Mouse (Mus musculus) thymus, adult 2 months (tissue): ENCODE measurements around the gene Fam102a. TPM values are rescaled to one million over a fixed set of nuclear protein-coding genes. Genes with fewer than 3 reads are reported as not detected.

Experiments
- DNase-seq: peaks from one replicate; pipeline ENCODE4 v3.0.0; 2021
- H3K27ac ChIP-seq: fragments of 200-500 bp; 2 replicates; pipeline ENCODE4 v1.5.1; 2012; ENCODE audit warnings: low read length, control low read depth; ENCODE audit not compliant: control insufficient read depth, insufficient read depth
- H3K27me3 ChIP-seq: fragments of 200-500 bp; 2 replicates; pipeline ENCODE4 v1.6.1; 2012; ENCODE audit warnings: mild to moderate bottlenecking, low read length, moderate library complexity, mixed read lengths; ENCODE audit not compliant: control insufficient read depth, insufficient read depth
- H3K36me3 ChIP-seq: fragments of 200-500 bp; 2 replicates; pipeline ENCODE4 v1.6.1; 2012; ENCODE audit warnings: mild to moderate bottlenecking, low read length, moderate library complexity; ENCODE audit not compliant: control insufficient read depth, insufficient read depth
- H3K4me1 ChIP-seq: fragments of 200-500 bp; replicated peaks from 2 replicates; pipeline ENCODE4 v1.6.1; 2012; ENCODE audit warnings: low read length; ENCODE audit not compliant: control insufficient read depth, insufficient read depth
- H3K4me3 ChIP-seq: fragments of 200-500 bp; 2 replicates; pipeline ENCODE4 v1.5.1; 2012; ENCODE audit warnings: mild to moderate bottlenecking, low read length, control low read depth, moderate library complexity; ENCODE audit not compliant: control insufficient read depth, insufficient read depth
- CTCF ChIP-seq: fragments of 200-500 bp; IDR thresholded peaks from 2 replicates; pipeline ENCODE4 v1.5.1; 2012; ENCODE audit warnings: mild to moderate bottlenecking, control low read depth, low read length, moderate library complexity, borderline replicate concordance; ENCODE audit not compliant: control insufficient read depth, poor library complexity, insufficient read depth; ENCODE audit errors: extremely low read depth
- POLR2A ChIP-seq: fragments of 200-500 bp; IDR thresholded peaks from 2 replicates; pipeline ENCODE4 v1.6.1; 2012; ENCODE audit warnings: mild to moderate bottlenecking, low read length, control low read depth, moderate library complexity; ENCODE audit not compliant: control insufficient read depth, poor library complexity, insufficient read depth; ENCODE audit errors: extremely low read depth
- WGBS: fragments of 180-500 bp; shearing (Covaris S2); methylation state at CpG from one replicate; pipeline ENCODE4 v1.1.7; 2018; 5-methylcytosine and 5-hydroxymethylcytosine counted together
- polyA plus RNA-seq: library from polyadenylated mRNA; depleted of rRNA; stranded (reverse); fragments of >200 nt; gene quantifications from 2 replicates; pipeline ENCODE4 v1.2.3, GENCODE M21; 2012

The Fam102a gene
- polyA plus RNA-seq, 1 experiment, result 57.4 TPM

DNA sequence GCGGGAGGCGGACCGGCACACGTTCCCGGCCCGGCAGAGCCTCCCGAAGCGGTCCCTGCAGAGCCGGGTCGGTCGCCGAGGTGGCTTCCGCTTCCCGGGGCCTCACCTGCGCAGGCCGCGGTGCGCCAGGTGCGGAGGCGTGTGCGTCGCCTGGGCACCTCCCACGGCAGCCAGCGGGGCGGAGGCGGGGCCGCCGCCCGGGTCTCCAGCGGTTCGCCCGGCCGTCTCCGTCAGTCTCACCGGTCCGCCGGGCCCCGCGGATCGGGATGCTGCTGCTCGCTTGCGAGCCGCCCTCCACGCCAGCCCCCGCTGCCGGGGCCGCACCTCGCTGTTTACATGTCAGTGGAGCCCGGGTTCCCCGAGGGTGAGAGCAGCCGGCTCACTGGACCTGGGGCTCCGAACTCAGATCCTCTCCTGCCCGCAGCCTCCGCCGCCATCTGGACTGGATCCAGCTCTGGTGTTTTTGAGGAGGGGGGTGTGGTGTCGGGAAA, 414 bp downstream of the Fam102a start:
- Histone ChIP-seq H3K27me3 (peaks cover 7% of the 10 kb centered on the region; the same call in 1 of the 2 replicates), H3K36me3 (no peaks in the 10 kb centered on the region), H3K4me3 (peak overlapping the region; percentile 80), H3K27ac (peak overlapping the region; percentile 47), H3K4me1 (peaks cover 35% of the 10 kb centered on the region)
- TF ChIP-seq POLR2A, result no peak
- no peak for TF ChIP-seq CTCF
- whole genome bisulfite sequencing, result under 1% methylated on average over 56 of the region's 56 CpGs
- no peak for DNase-seq

- DNase-seq, result no peak
- TF ChIP-seq POLR2A (no peak), CTCF (no peak)
- 5% methylated on average over 14 of the region's 14 CpGs for WGBS
These were observed 1.0 kb downstream of the Fam102a start for GRCm38 (mm10) chr2:32536086-32536633.

DNA sequence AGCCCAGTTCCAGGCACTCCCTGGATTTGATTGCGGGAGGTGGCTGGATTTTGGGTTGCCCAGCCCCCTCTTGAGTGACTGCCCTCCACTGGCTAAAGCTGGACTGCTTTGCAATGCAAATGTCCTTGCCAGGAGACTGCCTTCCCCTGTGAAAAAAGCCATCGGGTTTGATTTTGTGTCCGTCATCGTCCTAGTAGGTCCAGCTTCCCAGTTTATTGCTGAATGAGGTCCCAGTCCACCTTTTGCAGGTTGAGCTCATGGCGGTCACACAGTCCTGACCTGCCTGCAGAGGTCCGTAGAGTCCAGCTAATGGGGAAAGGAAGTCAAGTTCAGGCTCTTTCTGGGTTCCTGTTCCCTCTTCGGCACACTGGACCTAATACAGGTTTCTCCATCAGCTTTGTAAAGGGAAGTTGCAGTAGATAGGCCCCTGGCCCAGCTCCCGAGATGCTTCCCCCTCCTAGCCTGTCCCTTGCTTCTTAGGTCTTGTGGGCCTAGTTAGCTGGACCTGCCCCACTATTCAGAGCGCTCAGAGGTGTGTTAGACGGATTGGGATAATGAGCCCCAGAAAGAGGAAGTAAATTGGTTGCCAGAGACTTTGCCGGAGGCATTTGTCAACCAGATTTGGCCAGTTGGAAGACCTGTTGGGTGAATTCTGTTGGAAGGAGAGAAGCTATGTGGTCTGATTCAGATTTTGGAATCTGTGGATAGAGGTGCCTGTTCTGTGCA, 1.7 kb downstream of the Fam102a start:
- 8% methylated on average over 11 of the region's 11 CpGs for WGBS
- TF ChIP-seq POLR2A (no peak), CTCF (no peak)
- H3K27ac ChIP-seq, result peak overlapping the region; percentile 47; the same call in 1 of the 2 replicates
- peak overlapping the region; percentile 80 for H3K4me3 ChIP-seq
- no peaks in the 10 kb centered on the region for H3K36me3 ChIP-seq
- H3K4me1 ChIP-seq, result peaks cover 48% of the 10 kb centered on the region
- peaks cover 7% of the 10 kb centered on the region; the same call in 1 of the 2 replicates for H3K27me3 ChIP-seq
- no peak for DNase-seq

More at GRCm38 (mm10) chr2:32536086-32536633, 1.0 kb downstream of the Fam102a start:
- peak overlapping the region; percentile 80 for H3K4me3 ChIP-seq
- H3K27me3 ChIP-seq, result peaks cover 7% of the 10 kb centered on the region; the same call in 1 of the 2 replicates
- H3K36me3 ChIP-seq, result no peaks in the 10 kb centered on the region
- H3K4me1 ChIP-seq, result peaks cover 42% of the 10 kb centered on the region
- peak overlapping the region; percentile 47; the same call in 1 of the 2 replicates for H3K27ac ChIP-seq

DNA sequence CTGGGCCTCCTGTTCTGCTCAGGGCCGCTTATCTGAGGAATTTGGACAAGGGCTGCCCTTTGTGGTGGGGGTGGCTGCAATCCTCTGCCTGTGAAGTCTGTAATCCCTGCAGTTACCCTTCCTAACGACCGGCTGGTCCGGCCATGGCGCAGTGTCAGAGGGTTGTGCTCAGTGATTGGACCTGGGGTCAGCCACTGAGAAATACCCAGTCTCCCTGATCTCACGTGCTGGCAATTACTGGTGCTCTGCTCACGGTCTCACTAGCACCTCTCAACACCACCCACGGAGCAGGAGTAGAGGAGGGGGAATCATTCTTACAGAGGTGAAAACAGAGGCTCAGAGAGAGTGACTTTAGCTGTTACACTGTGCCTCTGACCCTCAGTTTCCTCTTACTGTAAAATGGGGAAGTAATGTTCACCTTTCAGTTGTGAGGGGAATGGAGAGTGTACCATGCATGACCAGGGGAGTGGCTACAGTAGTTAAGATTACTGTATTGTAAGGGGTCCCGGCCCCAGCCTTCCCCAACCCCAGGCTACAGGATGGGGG, 2.3 kb downstream of the Fam102a start:
- Histone ChIP-seq H3K4me3 (peak overlapping the region; percentile 80), H3K27me3 (peaks cover 7% of the 10 kb centered on the region; the same call in 1 of the 2 replicates), H3K36me3 (no peaks in the 10 kb centered on the region), H3K4me1 (peaks cover 52% of the 10 kb centered on the region), H3K27ac (peak overlapping the region; percentile 1; the same call in 1 of the 2 replicates)
- no peak for DNase-seq
- WGBS, result 13% methylated on average over 9 of the region's 9 CpGs
- no peak for TF ChIP-seq POLR2A
- TF ChIP-seq CTCF, result no peak

GRCm38 (mm10) chr2:32537941-32538340, 2.8 kb downstream of the Fam102a start:
- no peak for TF ChIP-seq CTCF
- no peak for TF ChIP-seq POLR2A
- Histone ChIP-seq H3K4me3 (peak overlapping the region; percentile 18), H3K36me3 (no peaks in the 10 kb centered on the region), H3K27ac (no peak overlapping the region), H3K4me1 (peaks cover 56% of the 10 kb centered on the region), H3K27me3 (peaks cover 7% of the 10 kb centered on the region; the same call in 1 of the 2 replicates)
- WGBS, result 39% methylated on average over 5 of the region's 5 CpGs
- no peak for DNase-seq

DNA sequence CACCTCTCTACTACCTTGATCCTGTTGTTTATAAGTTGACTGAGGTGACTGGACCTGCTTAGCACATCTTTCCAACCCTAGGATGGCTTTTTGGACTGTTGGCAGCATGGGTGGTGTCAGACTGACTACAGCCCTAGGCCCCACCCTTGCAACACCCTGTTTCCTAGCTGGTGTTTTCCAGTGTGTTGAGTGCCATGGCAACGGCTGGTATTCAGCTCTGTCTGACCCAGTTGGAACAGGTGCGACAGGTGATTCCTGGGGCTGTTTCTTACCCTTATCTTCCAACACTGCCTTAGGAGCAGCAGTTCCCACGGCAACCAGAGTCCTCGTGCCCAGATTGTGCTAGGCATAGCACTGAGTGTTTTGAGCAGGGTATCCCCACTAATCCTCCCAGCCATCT, 3.3 kb downstream of the Fam102a start:
- peak overlapping the region; percentile 15; the same call in 1 of the 2 replicates for H3K4me3 ChIP-seq
- 59% methylated on average over 4 of the region's 4 CpGs for WGBS
- peaks cover 61% of the 10 kb centered on the region for H3K4me1 ChIP-seq
- H3K27me3 ChIP-seq, result peaks cover 7% of the 10 kb centered on the region; the same call in 1 of the 2 replicates
- DNase-seq, result no peak
- H3K36me3 ChIP-seq, result no peaks in the 10 kb centered on the region
- H3K27ac ChIP-seq, result no peak overlapping the region
- TF ChIP-seq POLR2A (no peak), CTCF (no peak)
